20 mouse cellular contexts compared by ENCODE assay signal in genomic region chr1:43297579-43297978, GRCm38 (mm10).
"Had no signal": no experiment of that assay in that cellular context is flagged by ENCODE, and none has a peak within 500 bp of the region (broad histone marks: within the 10 kb centered on the region; RNA-seq: fewer than 3 reads in every experiment).

No protein-coding gene starts in this region.

- DNase-seq: kidney, adult 18-20 months; kidney, postnatal 10 days; kidney, postnatal 36 days; layer of hippocampus, postnatal 36 days; left cerebral cortex, postnatal 4 days; lung, adult 2 months; lung, postnatal 14 days; lung, postnatal 4 days; midbrain, embryonic 14.5 days; thymus, adult 18-20 months; thymus, postnatal 36 days had no signal

- H3K27me3 ChIP-seq: kidney, embryonic 15.5 days; limb, embryonic 12.5 days had no signal

- H3K4me3 ChIP-seq: kidney, embryonic 15.5 days; left cerebral cortex, adult 2 months; limb, embryonic 12.5 days; limb, embryonic 15.5 days; myocyte; neural tube, embryonic 13.5 days had no signal

- ATAC-seq: inflammation-experienced regulatory T-cells, adult 6 months; intestine, embryonic 16.5 days had no signal

- H3K9me3 ChIP-seq: kidney, embryonic 15.5 days; limb, embryonic 12.5 days; limb, embryonic 15.5 days; neural tube, embryonic 13.5 days had no signal

- H3K27ac ChIP-seq: kidney, embryonic 15.5 days; left cerebral cortex, adult 2 months; limb, embryonic 12.5 days; limb, embryonic 15.5 days; neural tube, embryonic 13.5 days had no signal

- H3K36me3 ChIP-seq: kidney, embryonic 15.5 days; limb, embryonic 12.5 days; limb, embryonic 15.5 days; neural tube, embryonic 13.5 days had no signal

- H3K9ac ChIP-seq: limb, embryonic 12.5 days; limb, embryonic 15.5 days; neural tube, embryonic 13.5 days had no signal

- H3K4me2 ChIP-seq: kidney, embryonic 15.5 days; limb, embryonic 12.5 days; limb, embryonic 15.5 days; midbrain, embryonic 11.5 days; neural tube, embryonic 13.5 days had no signal
